Mouse (Mus musculus) limb, embryonic 14.5 days (tissue): ENCODE data around the gene Parvg. TPM values are rescaled to one million over a fixed set of nuclear protein-coding genes. Genes with fewer than 3 reads are reported as not detected.

Experiments
- ATAC-seq: fragments of 200-750 bp; cut with Nextera tagmentation; 2 replicates; pipeline ENCODE4 v1.8.0; 2017; ENCODE audit warnings: low read depth, moderate number of reproducible peaks, moderate TSS enrichment; ENCODE audit not compliant: low FRiP score
- DNase-seq: peaks from one replicate; pipeline ENCODE4 v3.0.0-alpha.2; 2015; ENCODE audit warnings: low spot score
- H3K27ac ChIP-seq: fragments of 300-500 bp; sonication (generic); replicated peaks from 2 replicates; pipeline ENCODE4 v1.5.1; 2014; ENCODE audit warnings: low read depth, mild to moderate bottlenecking, low read length, moderate library complexity, mixed read lengths
- H3K27me3 ChIP-seq: fragments of 300-500 bp; sonication (generic); 2 replicates; pipeline ENCODE4 v1.6.1; 2014; ENCODE audit warnings: low read length, mixed read lengths; ENCODE audit not compliant: control insufficient read depth, insufficient read depth
- H3K36me3 ChIP-seq: fragments of 300-500 bp; sonication (generic); 2 replicates; pipeline ENCODE4 v1.6.1; 2014; ENCODE audit warnings: mild to moderate bottlenecking, low read length, moderate library complexity, mixed read lengths; ENCODE audit not compliant: control insufficient read depth, insufficient read depth
- H3K4me1 ChIP-seq: fragments of 300-500 bp; sonication (generic); 2 replicates; pipeline ENCODE4 v1.6.1; 2014; ENCODE audit warnings: antibody characterized with exemption, low read length, mixed read lengths; ENCODE audit not compliant: control insufficient read depth, insufficient read depth
- H3K4me2 ChIP-seq: fragments of 300-500 bp; sonication (generic); replicated peaks from 2 replicates; pipeline ENCODE4 v1.6.1; 2014; ENCODE audit warnings: low read depth, mild to moderate bottlenecking, low read length, moderate library complexity; ENCODE audit not compliant: severe bottlenecking
- H3K4me3 ChIP-seq: fragments of 300-500 bp; sonication (generic); replicated peaks from 2 replicates; pipeline ENCODE4 v1.5.1; 2014; ENCODE audit warnings: low read length
- H3K9ac ChIP-seq: fragments of 300-500 bp; sonication (generic); 2 replicates; pipeline ENCODE4 v1.6.1; 2014; ENCODE audit warnings: mild to moderate bottlenecking, low read depth, low read length, moderate library complexity; ENCODE audit not compliant: severe bottlenecking
- H3K9me3 ChIP-seq: fragments of 300-500 bp; sonication (generic); 2 replicates; pipeline ENCODE4 v1.6.1; 2016; ENCODE audit warnings: low read length; ENCODE audit not compliant: control insufficient read depth
- POLR2A ChIP-seq: fragments of 200-500 bp; IDR thresholded peaks from 2 replicates; pipeline ENCODE4 v1.8.0; 2012; ENCODE audit warnings: inconsistent platforms, mild to moderate bottlenecking, moderate library complexity, borderline replicate concordance; ENCODE audit not compliant: insufficient read depth, insufficient read length; ENCODE audit errors: extremely low read depth
- WGBS: fragments of 180-500 bp; shearing (Covaris S2); extraction: QIAGEN DNeasy Blood & Tissue Kit; methylation state at CpG from one replicate; pipeline ENCODE4 v1.1.7; 2014; 5-methylcytosine and 5-hydroxymethylcytosine counted together
- polyA plus RNA-seq, 2 experiments: library from polyadenylated mRNA; depleted of rRNA in 1 of 2; stranded (reverse) in 1 of 2; unstranded in 1 of 2; fragments of >200 nt; fragmentation: Nextera tagmentation in 1 of 2; extraction: Ambion mirVana in 1 of 2; gene quantifications; 2 replicates each; pipeline versions ENCODE4 v1.2.1 to v1.2.3; 2012 to 2014

Gene Parvg
- polyA plus RNA-seq, 2 experiments: 2.8 to 3.9 TPM

GRCm38 (mm10) chr15:84337599-84337998 is 13.8 kb downstream of the Parvg start:
- no peak for TF ChIP-seq POLR2A
- Histone ChIP-seq H3K27me3 (no peaks in the 10 kb centered on the region), H3K4me1 (peaks cover 5% of the 10 kb centered on the region), H3K36me3 (no peaks in the 10 kb centered on the region), H3K4me2 (no peak overlapping the region), H3K9ac (no peak overlapping the region), H3K4me3 (no peak overlapping the region), H3K9me3 (no peaks in the 10 kb centered on the region), H3K27ac (no peak overlapping the region)
- ATAC-seq (no peak), DNase-seq (no peak)
- 79% methylated on average over 5 of the region's 5 CpGs for WGBS

- Histone ChIP-seq H3K27me3 (no peaks in the 10 kb centered on the region), H3K9me3 (no peaks in the 10 kb centered on the region), H3K27ac (no peak overlapping the region), H3K4me1 (peaks cover 13% of the 10 kb centered on the region), H3K36me3 (no peaks in the 10 kb centered on the region), H3K9ac (no peak overlapping the region), H3K4me3 (no peak overlapping the region), H3K4me2 (no peak overlapping the region)
- ATAC-seq: no peak
- WGBS: 50% methylated on average over 2 of the region's 2 CpGs
- no peak for DNase-seq
- TF ChIP-seq POLR2A: no peak
Observed at GRCm38 (mm10) chr15:84340926-84341325, 17.1 kb downstream of the Parvg start.

- no peaks in the 10 kb centered on the region; the same call in 1 of the 2 replicates for H3K9me3 ChIP-seq
- no peak overlapping the region for H3K27ac ChIP-seq
- H3K4me2 ChIP-seq: no peak overlapping the region
- no peak overlapping the region for H3K4me3 ChIP-seq
- WGBS: 91% methylated on average over 4 of the region's 4 CpGs
- H3K9ac ChIP-seq: no peak overlapping the region
- peaks cover 21% of the 10 kb centered on the region for H3K4me1 ChIP-seq
- H3K36me3 ChIP-seq: no peaks in the 10 kb centered on the region
- H3K27me3 ChIP-seq: no peaks in the 10 kb centered on the region
- ATAC-seq: no peak
- no peak for TF ChIP-seq POLR2A
- DNase-seq: no peak
Observed at GRCm38 (mm10) chr15:84348769-84349168, 24.9 kb downstream of the Parvg start.

- ATAC-seq (no peak), DNase-seq (no peak)
- WGBS: 54% methylated on average over 14 of the region's 14 CpGs
- H3K36me3 ChIP-seq: no peaks in the 10 kb centered on the region
- no peak for TF ChIP-seq POLR2A
- no peaks in the 10 kb centered on the region; the same call in 1 of the 2 replicates for H3K9me3 ChIP-seq
- no peak overlapping the region for H3K4me3 ChIP-seq
- no peaks in the 10 kb centered on the region for H3K27me3 ChIP-seq
- H3K9ac ChIP-seq: no peak overlapping the region
- peaks cover 15% of the 10 kb centered on the region for H3K4me1 ChIP-seq
- H3K4me2 ChIP-seq: no peak overlapping the region
- H3K27ac ChIP-seq: no peak overlapping the region
Observed at GRCm38 (mm10) chr15:84349915-84350738, 26.3 kb downstream of the Parvg start.

GRCm38 (mm10) chr15:84351342-84351741 is 27.5 kb downstream of the Parvg start:
- Histone ChIP-seq H3K4me2 (no peak overlapping the region), H3K4me1 (peaks cover 12% of the 10 kb centered on the region), H3K9ac (no peak overlapping the region), H3K9me3 (no peaks in the 10 kb centered on the region; the same call in 1 of the 2 replicates), H3K4me3 (no peak overlapping the region), H3K27ac (no peak overlapping the region), H3K27me3 (no peaks in the 10 kb centered on the region), H3K36me3 (no peaks in the 10 kb centered on the region)
- WGBS: 94% methylated on average over 7 of the region's 7 CpGs
- ATAC-seq: no peak
- no peak for DNase-seq
- TF ChIP-seq POLR2A: no peak
